Mouse (Mus musculus) heart, postnatal 0 days (tissue): ENCODE measurements at regions not wholly inside any gene's neighbourhood (a gene's known extent, or its start where the extent isn't known, plus 50 kb on each side); places are given as distances from the start of the nearest gene placed in this dataset.

Source experiments
- ATAC-seq: fragments of 200-750 bp; cut with Nextera tagmentation; 2 replicates; pipeline ENCODE4 v1.8.0; 2017; ENCODE audit warnings: low read depth, moderate number of reproducible peaks, moderate library complexity; ENCODE audit not compliant: insufficient read depth
- DNase-seq: peaks from one replicate; pipeline ENCODE4 v3.0.0-alpha.2; 2016; ENCODE audit warnings: low spot score
- H3K27ac ChIP-seq: fragments of 300-500 bp; sonication (generic); 2 replicates; pipeline ENCODE4 v1.5.1; 2014; ENCODE audit warnings: low read depth, mild to moderate bottlenecking
- H3K27me3 ChIP-seq: fragments of 300-500 bp; sonication (generic); 2 replicates; pipeline ENCODE4 v1.6.1; 2014; ENCODE audit warnings: low read length, mixed read lengths; ENCODE audit not compliant: control insufficient read depth, insufficient read depth
- H3K36me3 ChIP-seq: fragments of 300-500 bp; sonication (generic); replicated peaks from 2 replicates; pipeline ENCODE4 v1.6.1; 2014; ENCODE audit warnings: low read length, mixed read lengths; ENCODE audit not compliant: control insufficient read depth, insufficient read depth
- H3K4me1 ChIP-seq: fragments of 300-500 bp; sonication (generic); 2 replicates; pipeline ENCODE4 v1.6.1; 2014; ENCODE audit warnings: antibody characterized with exemption; ENCODE audit not compliant: control insufficient read depth, insufficient read depth
- H3K4me2 ChIP-seq: fragments of 300-500 bp; sonication (generic); 2 replicates; pipeline ENCODE4 v1.6.1; 2014; ENCODE audit warnings: low read depth, mild to moderate bottlenecking, low read length, moderate library complexity
- H3K4me3 ChIP-seq: fragments of 300-500 bp; sonication (generic); 2 replicates; pipeline ENCODE4 v1.5.1; 2014; ENCODE audit warnings: low read depth, low read length
- H3K9ac ChIP-seq: fragments of 300-500 bp; sonication (generic); replicated peaks from 2 replicates; pipeline ENCODE4 v1.6.1; 2014; ENCODE audit warnings: low read depth, low read length, mixed read lengths
- H3K9me3 ChIP-seq: fragments of 300-500 bp; sonication (generic); replicated peaks from 2 replicates; pipeline ENCODE4 v1.6.1; 2016; ENCODE audit warnings: low read length; ENCODE audit not compliant: control insufficient read depth
- CTCF ChIP-seq: IDR thresholded peaks from 2 replicates; pipeline ENCODE4 v1.5.1; 2016; ENCODE audit warnings: antibody characterized with exemption, control low read depth, low read depth
- EP300 ChIP-seq: IDR thresholded peaks from 2 replicates; pipeline ENCODE4 v1.6.1; 2016; ENCODE audit warnings: antibody characterized with exemption, low read depth
- WGBS: fragments of 180-500 bp; shearing (Covaris S2); extraction: QIAGEN DNeasy Blood & Tissue Kit; methylation state at CpG from one replicate; pipeline ENCODE4 v1.1.7; 2014; 5-methylcytosine and 5-hydroxymethylcytosine counted together

- Histone ChIP-seq H3K4me3 (no peak overlapping the region), H3K9ac (no peak overlapping the region), H3K9me3 (no peaks in the 10 kb centered on the region), H3K4me1 (no peaks in the 10 kb centered on the region), H3K27ac (no peak overlapping the region), H3K27me3 (no peaks in the 10 kb centered on the region), H3K36me3 (no peaks in the 10 kb centered on the region), H3K4me2 (no peak overlapping the region)
- ATAC-seq (no peak), DNase-seq (no peak)
- no peak for TF ChIP-seq CTCF
- TF ChIP-seq EP300, result no peak
These were observed 457.9 kb downstream of the Prkd1 start for GRCm38 (mm10) chr12:50190892-50191539.

GRCm38 (mm10) chr12:50191733-50192612 lies 456.9 kb downstream of the Prkd1 start:
- 69% methylated on average over 11 of the region's 11 CpGs for WGBS
- ATAC-seq (no peak), DNase-seq (no peak)
- no peak overlapping the region for H3K4me3 ChIP-seq
- no peaks in the 10 kb centered on the region for H3K9me3 ChIP-seq
- H3K9ac ChIP-seq, result no peak overlapping the region
- no peaks in the 10 kb centered on the region for H3K36me3 ChIP-seq
- no peak overlapping the region for H3K4me2 ChIP-seq
- no peaks in the 10 kb centered on the region for H3K27me3 ChIP-seq
- no peak overlapping the region for H3K27ac ChIP-seq
- no peaks in the 10 kb centered on the region for H3K4me1 ChIP-seq
- no peak for TF ChIP-seq EP300
- TF ChIP-seq CTCF, result no peak

- TF ChIP-seq CTCF (no peak), EP300 (no peak)
- 79% methylated on average over 3 of the region's 3 CpGs for WGBS
- Histone ChIP-seq H3K9ac (no peak overlapping the region), H3K4me1 (no peaks in the 10 kb centered on the region), H3K36me3 (no peaks in the 10 kb centered on the region), H3K9me3 (no peaks in the 10 kb centered on the region), H3K4me2 (no peak overlapping the region), H3K4me3 (no peak overlapping the region), H3K27me3 (no peaks in the 10 kb centered on the region), H3K27ac (no peak overlapping the region)
- ATAC-seq (no peak), DNase-seq (no peak)
These were observed 455.4 kb downstream of the Prkd1 start for GRCm38 (mm10) chr12:50193501-50193900.

- no peak overlapping the region for H3K4me3 ChIP-seq
- H3K36me3 ChIP-seq, result no peaks in the 10 kb centered on the region
- H3K27me3 ChIP-seq, result no peaks in the 10 kb centered on the region
- H3K4me2 ChIP-seq, result no peak overlapping the region
- no peak overlapping the region for H3K9ac ChIP-seq
- no peak for TF ChIP-seq CTCF
- TF ChIP-seq EP300, result no peak
- ATAC-seq, result no peak
- no peaks in the 10 kb centered on the region for H3K4me1 ChIP-seq
- no peak for DNase-seq
- H3K9me3 ChIP-seq, result no peaks in the 10 kb centered on the region
- H3K27ac ChIP-seq, result no peak overlapping the region
These were observed 454.2 kb downstream of the Prkd1 start for GRCm38 (mm10) chr12:50194714-50195113.

- no peak for DNase-seq
- H3K9me3 ChIP-seq, result no peaks in the 10 kb centered on the region
- H3K4me3 ChIP-seq, result no peak overlapping the region
- 58% methylated on average over 2 of the region's 2 CpGs for WGBS
- H3K4me1 ChIP-seq, result no peaks in the 10 kb centered on the region
- H3K4me2 ChIP-seq, result no peak overlapping the region
- H3K36me3 ChIP-seq, result no peaks in the 10 kb centered on the region
- ATAC-seq, result no peak
- no peak overlapping the region for H3K27ac ChIP-seq
- no peak overlapping the region for H3K9ac ChIP-seq
- no peaks in the 10 kb centered on the region for H3K27me3 ChIP-seq
- TF ChIP-seq CTCF (no peak), EP300 (no peak)
These were observed 452.6 kb downstream of the Prkd1 start for GRCm38 (mm10) chr12:50196339-50196738.
